Mouse (Mus musculus) embryonic facial prominence, embryonic 15.5 days (tissue): ENCODE data around the gene Ywhab. TPM values are rescaled to one million over a fixed set of nuclear protein-coding genes. Genes with fewer than 3 reads are reported as not detected.

Experiments used
- ATAC-seq: fragments of 200-750 bp; cut with Nextera tagmentation; 2 replicates; pipeline ENCODE4 v1.8.0; 2017; ENCODE audit warnings: low read depth, moderate TSS enrichment; ENCODE audit not compliant: insufficient number of reproducible peaks, low FRiP score, low TSS enrichment
- H3K27ac ChIP-seq: fragments of 300-500 bp; sonication (generic); replicated peaks from 2 replicates; pipeline ENCODE4 v1.5.1; 2015; ENCODE audit warnings: mild to moderate bottlenecking, inconsistent platforms
- H3K27me3 ChIP-seq: fragments of 300-500 bp; sonication (generic); 2 replicates; pipeline ENCODE4 v1.6.1; 2015; ENCODE audit warnings: inconsistent platforms
- H3K36me3 ChIP-seq: fragments of 300-500 bp; sonication (generic); 2 replicates; pipeline ENCODE4 v1.6.1; 2015; ENCODE audit warnings: mild to moderate bottlenecking, inconsistent platforms
- H3K4me1 ChIP-seq: fragments of 300-500 bp; sonication (generic); 2 replicates; pipeline ENCODE4 v1.6.1; 2015; ENCODE audit warnings: inconsistent platforms
- H3K4me2 ChIP-seq: fragments of 300-500 bp; sonication (generic); replicated peaks from 2 replicates; pipeline ENCODE4 v1.6.1; 2015; ENCODE audit warnings: mild to moderate bottlenecking, inconsistent platforms
- H3K4me3 ChIP-seq: fragments of 300-500 bp; sonication (generic); replicated peaks from 2 replicates; pipeline ENCODE4 v1.5.1; 2015; ENCODE audit warnings: mild to moderate bottlenecking, inconsistent platforms
- H3K9ac ChIP-seq: fragments of 300-500 bp; sonication (generic); 2 replicates; pipeline ENCODE4 v1.6.1; 2015; ENCODE audit warnings: inconsistent platforms
- H3K9me3 ChIP-seq: fragments of 300-500 bp; sonication (generic); replicated peaks from 2 replicates; pipeline ENCODE4 v1.6.1; 2016; ENCODE audit warnings: inconsistent platforms
- WGBS: fragments of 180-500 bp; shearing (Covaris S2); methylation state at CpG from one replicate; pipeline ENCODE4 v1.1.7; 2015; 5-methylcytosine and 5-hydroxymethylcytosine counted together
- polyA plus RNA-seq: library from polyadenylated mRNA; unstranded; fragments of >200 nt; fragmentation: Nextera tagmentation; extraction: Ambion mirVana; gene quantifications from 2 replicates; pipeline ENCODE4 v1.2.1, GENCODE M21; 2015

Ywhab gene
- polyA plus RNA-seq, 1 experiment from 2014 or later, result 294 TPM

DNA sequence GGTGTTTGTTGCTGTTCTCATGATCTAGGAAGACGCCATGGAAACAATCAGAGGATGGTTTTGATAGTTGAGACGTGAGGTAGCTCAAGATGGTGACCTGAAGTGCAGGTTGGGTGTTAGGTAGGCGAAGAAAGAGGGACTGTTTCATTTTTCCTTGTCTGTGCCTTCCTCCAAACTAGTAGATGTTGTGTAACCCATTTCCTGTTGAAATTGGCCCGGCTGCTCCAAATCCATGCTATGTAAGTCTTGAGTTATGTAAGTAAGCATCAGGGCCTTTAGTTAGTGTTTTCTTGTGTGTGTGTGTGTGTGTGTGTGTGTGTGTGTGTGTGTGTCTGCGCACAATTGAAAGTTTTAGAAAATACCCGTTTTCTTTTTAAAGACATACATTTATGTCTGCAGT, 14.5 kb downstream of the Ywhab start:
- Histone ChIP-seq H3K4me1 (peaks cover 25% of the 10 kb centered on the region), H3K9ac (no peak overlapping the region), H3K4me2 (no peak overlapping the region), H3K4me3 (no peak overlapping the region), H3K27me3 (no peaks in the 10 kb centered on the region), H3K36me3 (peaks cover 24% of the 10 kb centered on the region), H3K9me3 (no peaks in the 10 kb centered on the region), H3K27ac (no peak overlapping the region)
- WGBS, result 86% methylated on average over 6 of the region's 6 CpGs
- no peak for ATAC-seq

DNA sequence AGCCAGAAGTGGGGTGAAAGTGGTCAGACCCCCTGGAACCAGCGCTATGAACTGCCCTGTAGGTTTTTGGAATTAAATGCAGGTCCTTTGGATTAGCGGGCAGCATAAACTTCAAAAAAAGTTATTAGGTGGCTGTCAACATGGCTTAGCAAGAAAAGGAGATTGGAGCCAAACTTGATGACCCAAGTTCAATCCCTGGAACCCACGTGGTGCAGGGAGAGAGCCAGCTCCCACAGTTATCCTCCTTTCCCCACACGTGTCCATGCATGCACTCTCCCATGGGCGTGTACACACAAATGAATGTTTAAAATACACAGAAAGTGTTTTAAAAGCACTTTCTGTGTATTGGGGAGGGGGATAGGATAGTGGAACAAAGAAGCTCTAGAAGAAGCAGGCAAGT, 15.7 kb downstream of the Ywhab start:
- no peak overlapping the region for H3K9ac ChIP-seq
- H3K27ac ChIP-seq, result no peak overlapping the region
- H3K4me3 ChIP-seq, result no peak overlapping the region
- H3K27me3 ChIP-seq, result no peaks in the 10 kb centered on the region
- peaks cover 23% of the 10 kb centered on the region for H3K4me1 ChIP-seq
- no peak for ATAC-seq
- WGBS, result 65% methylated on average over 5 of the region's 5 CpGs
- no peaks in the 10 kb centered on the region for H3K9me3 ChIP-seq
- H3K4me2 ChIP-seq, result no peak overlapping the region
- peaks cover 36% of the 10 kb centered on the region for H3K36me3 ChIP-seq

DNA sequence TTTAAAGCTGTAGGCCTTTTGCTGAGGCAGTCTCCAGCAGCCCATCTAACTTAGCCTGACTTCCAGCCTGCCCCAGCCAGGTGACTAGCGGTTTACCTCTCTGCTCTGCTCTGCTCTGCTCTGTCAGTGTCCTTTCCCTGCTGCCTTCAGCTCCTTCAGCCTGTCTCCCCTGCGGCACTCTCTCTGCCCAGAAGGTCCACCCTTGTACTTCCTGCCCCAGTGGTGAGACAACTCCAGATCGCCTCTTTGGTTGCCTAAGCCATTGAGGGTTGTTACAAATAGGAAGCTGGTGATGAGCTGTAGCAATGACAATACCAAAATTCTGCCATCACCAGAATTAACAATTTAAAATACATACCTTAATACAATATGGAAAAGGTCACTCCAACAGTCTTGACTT, 16.2 kb downstream of the Ywhab start:
- 79% methylated on average over 3 of the region's 3 CpGs for WGBS
- no peaks in the 10 kb centered on the region for H3K27me3 ChIP-seq
- no peak overlapping the region for H3K4me3 ChIP-seq
- no peak overlapping the region for H3K27ac ChIP-seq
- H3K9me3 ChIP-seq, result no peaks in the 10 kb centered on the region
- peaks cover 19% of the 10 kb centered on the region for H3K4me1 ChIP-seq
- no peak overlapping the region for H3K9ac ChIP-seq
- ATAC-seq, result no peak
- H3K4me2 ChIP-seq, result no peak overlapping the region
- H3K36me3 ChIP-seq, result peaks cover 40% of the 10 kb centered on the region

DNA sequence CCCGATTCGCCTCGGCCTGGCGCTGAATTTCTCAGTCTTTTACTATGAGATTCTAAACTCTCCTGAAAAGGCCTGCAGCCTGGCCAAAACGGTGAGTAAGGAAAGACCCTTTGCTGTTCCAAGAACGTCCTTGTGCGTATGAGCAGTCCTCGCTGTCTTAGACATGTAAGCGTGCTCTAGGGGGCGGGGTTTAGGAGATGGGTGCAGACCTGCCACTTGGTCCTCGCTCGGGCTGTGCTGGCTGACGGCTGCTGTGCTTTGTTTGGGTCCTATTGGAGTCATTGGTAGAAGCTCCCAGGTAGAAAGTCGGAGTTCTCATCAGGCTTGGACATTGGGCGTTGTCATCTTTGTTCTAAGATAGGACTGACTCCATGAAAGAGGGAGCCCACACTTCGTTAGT, 20.5 kb downstream of the Ywhab start:
- peaks cover 81% of the 10 kb centered on the region for H3K36me3 ChIP-seq

DNA sequence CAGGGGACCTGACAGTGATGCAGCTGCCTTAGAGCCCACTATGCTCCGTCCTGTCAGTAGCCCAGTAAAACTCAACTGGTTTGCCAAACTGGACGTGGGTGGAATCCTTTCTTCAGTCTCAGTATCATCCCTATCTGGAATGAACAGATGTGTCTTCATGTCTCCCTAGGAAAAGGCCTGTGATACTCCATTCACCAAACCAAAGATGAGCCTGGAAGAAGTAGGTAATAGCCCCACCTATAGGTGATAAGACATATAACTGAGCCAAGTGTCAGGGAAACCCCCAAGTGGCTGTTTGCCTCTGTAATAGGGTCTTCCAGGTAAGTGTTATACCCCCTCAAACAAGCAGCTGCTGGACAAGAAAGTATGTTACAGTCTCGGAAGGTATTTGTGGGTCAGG, 24.1 kb downstream of the Ywhab start:
- WGBS, result 90% methylated on average over 3 of the region's 3 CpGs
- Histone ChIP-seq H3K27me3 (no peaks in the 10 kb centered on the region), H3K4me3 (no peak overlapping the region), H3K4me1 (no peaks in the 10 kb centered on the region), H3K9me3 (no peaks in the 10 kb centered on the region), H3K4me2 (no peak overlapping the region), H3K27ac (no peak overlapping the region), H3K36me3 (peaks cover 61% of the 10 kb centered on the region), H3K9ac (no peak overlapping the region)
- ATAC-seq, result no peak

More for the DNA sequence above, 20.5 kb downstream of the Ywhab start:
- no peaks in the 10 kb centered on the region for H3K27me3 ChIP-seq
- H3K27ac ChIP-seq, result no peak overlapping the region
- no peak overlapping the region for H3K4me2 ChIP-seq
- H3K4me1 ChIP-seq, result peaks cover 6% of the 10 kb centered on the region; the same call in 1 of the 2 replicates
- WGBS, result 92% methylated on average over 16 of the region's 16 CpGs
- H3K4me3 ChIP-seq, result no peak overlapping the region
- H3K9ac ChIP-seq, result no peak overlapping the region
- no peak for ATAC-seq
- H3K9me3 ChIP-seq, result no peaks in the 10 kb centered on the region

DNA sequence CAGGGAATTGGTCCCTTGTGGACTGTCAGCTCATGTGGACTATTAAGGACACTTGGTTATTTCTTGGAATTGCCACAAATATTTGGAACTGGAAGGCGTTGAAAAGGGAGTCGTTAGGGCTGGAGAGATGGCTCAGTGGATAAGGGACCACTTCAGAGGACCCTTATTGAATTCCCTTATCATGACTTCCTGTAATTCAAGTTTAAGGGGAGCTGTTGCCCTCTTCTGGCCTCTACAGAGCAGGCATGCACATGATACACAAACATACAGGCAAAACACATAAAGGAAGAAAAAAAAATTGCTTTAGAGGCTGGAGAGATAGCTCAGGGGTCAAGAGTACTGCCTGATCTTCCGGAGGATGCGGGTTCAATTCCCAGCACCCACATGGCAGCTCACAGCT, 25.2 kb downstream of the Ywhab start:
- no peaks in the 10 kb centered on the region for H3K27me3 ChIP-seq
- H3K4me1 ChIP-seq, result no peaks in the 10 kb centered on the region
- ATAC-seq, result no peak
- WGBS, result 79% methylated on average over 4 of the region's 4 CpGs
- peaks cover 52% of the 10 kb centered on the region for H3K36me3 ChIP-seq
- H3K4me3 ChIP-seq, result no peak overlapping the region
- H3K27ac ChIP-seq, result no peak overlapping the region
- no peak overlapping the region for H3K4me2 ChIP-seq
- no peaks in the 10 kb centered on the region for H3K9me3 ChIP-seq
- H3K9ac ChIP-seq, result no peak overlapping the region

DNA sequence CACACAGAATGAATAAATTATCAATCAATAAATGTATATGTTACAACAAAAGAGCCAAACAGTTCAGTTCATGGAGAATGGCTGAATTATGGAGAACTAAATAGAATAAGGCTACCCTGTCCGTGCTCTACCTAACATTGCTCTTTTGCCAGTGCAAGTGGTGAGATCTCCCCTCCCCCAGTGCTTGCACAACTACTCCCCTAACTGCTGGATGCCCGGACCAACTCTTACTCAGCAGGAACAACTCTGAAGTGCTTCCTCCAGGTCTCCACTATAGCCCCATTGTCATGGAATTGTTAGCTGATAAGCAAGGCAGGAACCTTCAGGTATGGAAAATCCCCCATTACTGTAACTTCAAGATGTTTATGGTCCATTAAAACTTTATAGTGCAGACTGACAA, 27.3 kb downstream of the Ywhab start:
- no peak overlapping the region for H3K27ac ChIP-seq
- WGBS, result 50% methylated on average over 2 of the region's 2 CpGs
- no peak overlapping the region for H3K9ac ChIP-seq
- no peaks in the 10 kb centered on the region for H3K9me3 ChIP-seq
- H3K27me3 ChIP-seq, result no peaks in the 10 kb centered on the region
- peaks cover 30% of the 10 kb centered on the region for H3K36me3 ChIP-seq
- H3K4me3 ChIP-seq, result no peak overlapping the region
- ATAC-seq, result no peak
- H3K4me2 ChIP-seq, result no peak overlapping the region
- H3K4me1 ChIP-seq, result no peaks in the 10 kb centered on the region

DNA sequence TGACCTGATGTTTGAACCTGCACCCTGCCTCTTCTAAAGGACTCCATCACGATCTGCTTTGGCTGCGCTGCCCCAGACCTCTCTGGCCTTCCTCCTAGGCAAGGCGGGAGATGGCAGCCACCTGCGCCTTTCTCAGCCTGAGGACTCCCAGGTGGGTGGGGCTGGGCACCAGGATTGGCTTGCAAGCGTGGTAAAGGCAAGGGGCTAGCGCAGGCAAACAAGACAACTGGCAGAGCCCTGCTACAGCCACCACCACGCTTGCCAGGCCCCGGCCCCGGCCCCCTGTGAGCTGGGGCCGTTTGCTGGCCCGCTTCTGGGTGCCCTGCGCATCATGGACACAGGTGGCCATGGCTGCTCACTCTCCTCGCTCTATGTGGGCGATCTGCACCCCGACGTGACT, 30.4 kb downstream of the Ywhab start, which contains the start of gene Pabpc1l:
Gene Pabpc1l, plus strand, starts transcription at position 301 of the 400 bp plus-strand sequence.
- H3K9ac ChIP-seq, result no peak within 1 kb of the TSS
- H3K27ac ChIP-seq, result no peak within 1 kb of the TSS
- H3K27me3 ChIP-seq, result no peaks in the 10 kb centered on the region
- H3K4me3 ChIP-seq, result no peak within 1 kb of the TSS
- H3K4me2 ChIP-seq, result no peak within 1 kb of the TSS
- WGBS, result 79% methylated on average over 16 of the region's 16 CpGs
- H3K9me3 ChIP-seq, result no peaks in the 10 kb centered on the region
- peaks cover 2% of the 10 kb centered on the region; the same call in 1 of the 2 replicates for H3K36me3 ChIP-seq
- ATAC-seq, result no peak
- H3K4me1 ChIP-seq, result no peaks in the 10 kb centered on the region

DNA sequence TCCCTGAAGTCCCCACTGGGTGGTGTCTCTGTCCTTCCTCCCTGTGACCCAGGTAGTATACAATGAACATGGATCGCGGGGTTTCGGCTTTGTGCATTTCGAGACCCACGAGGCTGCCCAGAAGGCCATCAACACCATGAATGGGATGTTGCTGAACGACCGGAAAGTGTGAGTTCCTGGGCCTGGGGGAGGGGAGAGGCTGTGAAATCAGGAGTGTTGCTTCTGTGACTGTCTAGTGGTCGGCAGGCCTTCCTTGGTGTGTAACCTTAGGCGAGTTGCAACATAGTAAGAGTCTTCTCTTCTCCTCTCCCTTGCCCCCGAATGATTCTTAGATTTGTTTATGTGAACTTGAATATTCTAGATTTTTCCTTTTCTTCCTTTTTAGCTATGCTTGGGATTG, 36.4 kb downstream of the Ywhab start:
- WGBS, result 72% methylated on average over 10 of the region's 10 CpGs
- no peaks in the 10 kb centered on the region for H3K9me3 ChIP-seq
- no peak for ATAC-seq
- H3K36me3 ChIP-seq, result no peaks in the 10 kb centered on the region
- H3K27ac ChIP-seq, result no peak overlapping the region
- no peak overlapping the region for H3K4me2 ChIP-seq
- H3K9ac ChIP-seq, result no peak overlapping the region
- H3K4me1 ChIP-seq, result no peaks in the 10 kb centered on the region
- H3K27me3 ChIP-seq, result no peaks in the 10 kb centered on the region
- no peak overlapping the region for H3K4me3 ChIP-seq

DNA sequence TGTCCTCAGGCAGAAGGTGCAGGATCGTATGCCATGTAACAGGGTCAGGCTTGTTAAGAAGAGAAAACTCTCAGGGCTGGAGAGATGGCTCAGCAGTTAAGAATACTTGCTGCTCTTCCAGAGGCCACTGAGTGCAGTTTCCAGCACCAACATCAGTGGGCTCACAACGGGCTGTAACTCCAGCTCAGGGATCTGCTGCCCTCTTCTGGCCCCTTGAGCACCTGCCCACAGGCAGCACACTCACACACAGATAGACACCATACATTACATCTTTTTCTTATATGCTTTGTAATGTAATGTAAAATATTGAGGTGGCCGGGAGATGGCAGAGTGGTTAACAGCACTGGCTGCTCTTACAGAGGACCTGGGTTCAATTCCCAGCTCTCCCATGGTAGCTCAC, 38.2 kb downstream of the Ywhab start:
- H3K9ac ChIP-seq, result no peak overlapping the region
- H3K36me3 ChIP-seq, result no peaks in the 10 kb centered on the region
- H3K9me3 ChIP-seq, result no peaks in the 10 kb centered on the region
- 89% methylated on average over 3 of the region's 3 CpGs for WGBS
- H3K4me3 ChIP-seq, result no peak overlapping the region
- ATAC-seq, result no peak
- H3K27ac ChIP-seq, result no peak overlapping the region
- H3K27me3 ChIP-seq, result no peaks in the 10 kb centered on the region
- no peak overlapping the region for H3K4me2 ChIP-seq
- 0 out of 2 replicates have a peak, but pooled peaks cover 3% of the 10 kb centered on the region for H3K4me1 ChIP-seq

DNA sequence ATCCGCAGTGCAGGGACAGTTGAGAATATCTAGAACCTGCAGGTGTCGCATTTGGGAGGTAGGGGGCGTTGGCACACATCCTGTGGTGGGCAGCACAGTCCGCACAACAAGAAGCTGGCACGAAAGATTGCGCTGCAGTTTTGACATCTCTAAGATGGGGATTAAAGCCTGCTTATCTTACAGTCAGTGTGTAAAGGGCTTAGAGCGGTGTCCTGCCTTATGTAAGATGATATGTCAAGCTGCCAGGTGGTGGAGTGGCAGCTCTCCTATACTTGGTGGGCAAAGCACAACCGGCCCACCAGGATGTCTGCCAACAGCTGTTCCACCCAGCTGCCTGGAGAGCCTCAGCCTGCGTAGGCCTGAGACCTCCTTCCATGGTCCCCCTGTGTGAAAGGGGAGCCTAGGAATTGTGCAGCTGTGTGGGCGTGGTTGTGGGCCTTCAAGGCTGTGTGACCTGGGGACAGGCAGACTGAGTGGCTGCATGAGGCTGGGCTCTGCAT, 41.8 kb downstream of the Ywhab start:
- peak; percentile 89 for ATAC-seq
- Histone ChIP-seq H3K9ac (no peak overlapping the region), H3K4me1 (0 out of 2 replicates have a peak, but pooled peaks cover 3% of the 10 kb centered on the region), H3K27me3 (no peaks in the 10 kb centered on the region), H3K36me3 (no peaks in the 10 kb centered on the region), H3K4me3 (no peak overlapping the region), H3K4me2 (no peak overlapping the region), H3K27ac (no peak overlapping the region), H3K9me3 (no peaks in the 10 kb centered on the region)
- WGBS, result 38% methylated on average over 10 of the region's 10 CpGs

DNA sequence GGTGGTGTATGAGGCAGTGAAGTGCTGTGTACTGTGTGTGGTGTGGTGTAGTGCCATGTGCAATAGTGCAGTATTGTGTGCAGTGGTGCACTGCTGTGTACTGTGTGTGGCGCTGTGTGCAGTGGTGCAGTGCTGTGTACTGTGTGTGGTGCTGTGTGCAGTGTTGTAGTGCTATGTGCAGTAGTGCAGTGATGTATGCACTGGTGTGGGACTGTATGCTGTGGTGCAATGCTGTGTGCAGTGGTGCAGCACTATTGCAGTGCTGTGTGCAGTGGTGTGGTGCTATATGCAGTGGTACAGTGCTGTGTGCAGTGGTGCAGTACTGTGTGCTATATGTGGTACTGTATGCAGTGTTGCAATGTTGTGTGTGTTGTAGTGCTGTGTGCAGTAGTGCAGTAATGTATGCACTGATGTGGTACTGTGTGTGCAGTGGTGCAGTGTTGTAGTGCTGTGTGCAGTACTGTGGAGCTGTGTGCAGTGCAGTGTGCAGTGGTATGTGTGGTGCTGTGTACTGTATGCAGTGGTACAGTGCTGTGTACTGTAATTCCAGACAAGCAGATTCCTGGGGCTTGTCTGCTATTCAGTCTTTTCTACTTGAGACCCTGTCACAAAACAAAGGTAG, 43.8 kb downstream of the Ywhab start:
- H3K4me1 ChIP-seq, result 0 out of 2 replicates have a peak, but pooled peaks cover 3% of the 10 kb centered on the region
- no peak overlapping the region for H3K9ac ChIP-seq
- no peaks in the 10 kb centered on the region for H3K36me3 ChIP-seq
- 100% methylated on average over 1 of the region's 1 CpGs for WGBS
- H3K4me2 ChIP-seq, result no peak overlapping the region
- ATAC-seq, result no peak
- H3K27ac ChIP-seq, result no peak overlapping the region
- H3K27me3 ChIP-seq, result no peaks in the 10 kb centered on the region
- no peak overlapping the region for H3K4me3 ChIP-seq
- no peaks in the 10 kb centered on the region for H3K9me3 ChIP-seq
